Mouse (Mus musculus): ENCODE measurements at regions not wholly inside any gene's neighbourhood (a gene's known extent, or its start where the extent isn't known, plus 50 kb on each side); places are given as distances from the start of the nearest gene placed in this dataset.

DNA sequence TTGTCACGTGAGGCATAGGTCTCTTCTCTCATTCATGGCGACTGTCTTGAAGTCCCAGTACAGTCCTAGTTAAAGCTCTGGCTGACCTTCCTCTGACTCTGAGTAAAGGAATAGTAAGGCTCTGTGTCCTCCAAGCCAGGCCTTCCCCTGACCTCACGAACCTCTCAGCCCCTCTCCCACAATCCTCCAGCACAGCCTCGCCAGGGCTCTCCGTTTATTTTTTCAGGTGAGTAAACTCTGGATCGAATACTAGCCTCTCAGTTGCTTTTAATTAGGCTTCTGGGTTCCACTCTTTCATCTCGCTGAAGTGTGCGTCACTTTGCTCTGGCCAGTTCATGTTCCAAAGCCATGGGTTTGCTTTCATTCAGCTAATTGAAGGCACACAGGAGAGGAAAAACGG is 133.8 kb downstream of the Mylk4 start:
- DNase-seq (ENCODE audit: low spot score in 2 of 2), result no peak

DNA sequence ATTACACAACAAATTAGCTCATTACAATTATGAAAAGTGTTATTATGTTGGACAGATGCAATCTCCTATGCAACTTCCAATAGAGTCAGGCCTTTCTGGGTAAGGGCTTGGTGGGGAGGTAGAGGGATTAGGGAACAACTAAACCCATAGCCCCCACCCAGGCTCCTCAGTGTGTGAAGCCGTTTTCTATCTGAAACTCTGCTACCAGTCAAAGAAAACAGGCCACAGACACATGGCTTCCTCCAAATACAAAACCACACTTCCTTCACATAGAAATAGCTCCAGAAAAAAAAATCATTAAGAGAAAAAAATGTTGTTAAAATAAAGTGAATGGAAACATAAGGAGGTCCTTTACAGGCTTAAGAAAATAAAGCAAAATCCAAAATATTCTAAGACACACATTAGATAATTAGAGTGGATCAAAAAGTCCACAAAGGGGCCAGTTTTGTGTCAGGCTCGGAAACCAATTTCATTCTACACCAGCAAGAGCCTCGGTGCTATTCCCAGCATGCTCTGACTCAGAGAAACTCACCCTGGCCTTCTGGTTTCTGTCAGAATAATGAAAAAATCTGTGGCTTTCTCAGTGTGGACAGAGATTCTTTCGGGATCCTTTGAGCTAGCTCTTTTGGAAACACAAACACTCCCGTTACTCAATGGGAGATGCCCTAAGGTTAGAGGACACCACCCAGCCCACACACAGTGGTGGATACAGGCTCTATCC is 140.6 kb downstream of the Mylk4 start:
- DNase-seq (ENCODE audit: low spot score in 2 of 2), result no peak

DNA sequence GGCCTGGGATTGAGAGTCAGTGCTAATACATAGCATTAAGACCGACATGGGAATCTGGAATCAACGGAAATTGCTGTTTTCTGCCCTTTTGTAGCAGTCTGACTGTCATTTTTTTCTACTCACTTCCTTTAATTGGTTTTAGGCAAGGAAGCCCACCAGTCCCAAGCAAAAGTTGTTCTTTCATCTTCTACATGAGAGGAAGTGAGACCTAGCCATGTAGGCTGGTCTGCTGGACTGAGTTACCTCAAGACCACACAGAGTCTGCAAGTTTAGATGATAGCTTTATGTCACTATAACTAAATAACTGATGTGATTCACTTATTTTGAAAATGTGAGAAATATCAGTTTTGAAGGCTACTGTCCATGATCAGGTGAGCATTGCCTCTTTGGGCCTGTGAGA is 142.8 kb downstream of the Mylk4 start:
- DNase-seq (ENCODE audit: low spot score in 2 of 2), result no peak

DNA sequence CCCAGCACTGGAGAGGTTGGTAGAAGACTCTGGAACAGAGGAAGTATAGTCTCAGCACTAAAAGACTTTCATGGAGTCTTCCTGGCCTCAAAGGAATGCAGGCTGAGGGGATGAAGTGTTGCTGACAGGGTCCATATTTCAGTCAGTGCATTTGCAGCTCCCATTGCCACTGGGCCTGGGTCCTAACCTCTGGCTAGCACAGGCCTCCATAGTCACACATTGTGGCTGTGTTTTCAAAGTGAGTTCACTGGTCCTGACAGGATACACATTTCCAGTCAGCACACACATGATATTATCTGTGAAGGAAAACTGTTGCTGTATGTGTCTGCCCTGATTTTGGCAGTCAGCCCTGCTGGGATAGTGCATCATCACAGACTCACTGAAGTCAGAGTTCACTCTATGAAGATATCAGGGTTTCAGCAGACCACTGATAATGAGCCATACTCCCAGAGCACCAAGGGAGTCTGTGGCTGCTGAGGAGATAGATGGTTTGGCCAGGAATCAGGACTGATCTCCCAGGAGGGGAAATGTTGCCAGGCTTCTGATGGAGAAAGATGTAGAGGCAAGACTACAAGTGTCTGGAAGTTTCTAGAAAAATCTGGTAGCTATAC is 153.5 kb downstream of the Mylk4 start:
- DNase-seq (ENCODE audit: low spot score in 2 of 2), result no peak

DNA sequence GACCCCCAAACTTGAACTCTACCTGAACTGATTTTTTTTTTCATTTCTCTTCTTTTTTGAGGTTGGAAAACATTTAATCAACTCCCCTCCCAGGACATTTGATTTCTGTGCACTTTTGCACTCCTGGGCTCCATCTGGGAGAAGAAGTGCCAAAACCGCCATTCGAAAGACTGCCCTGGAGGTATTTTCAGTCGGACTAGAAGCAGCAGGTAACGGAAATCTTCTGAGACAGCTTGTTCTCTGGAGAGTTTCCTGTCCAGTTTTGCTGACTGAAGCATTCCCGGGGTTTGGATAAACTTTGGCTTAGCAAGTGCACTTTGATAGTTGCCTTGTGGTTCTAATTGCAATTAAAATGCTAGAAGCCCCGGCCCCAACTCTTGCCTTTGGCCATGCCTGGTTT is 169.8 kb downstream of the Mylk4 start:
- DNase-seq (ENCODE audit: low spot score in 2 of 2), result no peak

DNA sequence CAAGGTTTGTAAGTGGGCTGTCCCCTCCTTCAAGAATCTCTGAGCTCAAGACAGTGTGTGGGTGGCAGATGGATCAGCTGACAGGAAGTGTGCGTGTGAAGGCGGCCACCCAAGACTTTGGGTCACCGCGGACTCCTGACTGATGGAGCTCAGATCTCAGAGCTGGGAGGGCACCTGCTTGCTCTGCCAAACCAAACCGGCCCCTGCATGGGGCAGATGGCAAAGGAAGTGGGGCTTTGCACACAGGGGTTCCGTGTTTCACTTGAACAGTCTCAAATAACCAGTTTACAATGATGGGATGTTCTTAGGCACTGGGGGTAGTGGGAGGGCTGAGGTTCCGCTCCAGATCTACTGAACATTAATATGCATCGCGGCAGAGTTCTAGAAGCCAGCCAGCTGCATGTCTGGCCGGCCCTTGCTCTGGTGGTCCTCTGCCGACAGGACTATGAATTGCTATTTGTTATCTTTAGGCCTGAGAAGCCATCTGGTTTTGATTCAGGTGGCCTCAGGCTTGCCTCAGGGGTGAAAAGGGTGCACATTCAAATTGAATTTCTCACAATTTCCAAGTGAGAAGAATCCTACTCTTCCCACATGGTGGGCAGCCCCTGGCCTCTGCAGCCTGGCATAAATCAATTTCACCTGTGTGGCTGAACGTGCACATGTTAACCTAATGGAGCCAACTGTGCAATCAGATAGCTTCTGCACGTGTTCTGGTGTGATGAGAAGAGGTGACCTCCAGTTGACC is 172.0 kb downstream of the Mylk4 start:
- DNase-seq (ENCODE audit: low spot score in 2 of 2), result no peak

DNA sequence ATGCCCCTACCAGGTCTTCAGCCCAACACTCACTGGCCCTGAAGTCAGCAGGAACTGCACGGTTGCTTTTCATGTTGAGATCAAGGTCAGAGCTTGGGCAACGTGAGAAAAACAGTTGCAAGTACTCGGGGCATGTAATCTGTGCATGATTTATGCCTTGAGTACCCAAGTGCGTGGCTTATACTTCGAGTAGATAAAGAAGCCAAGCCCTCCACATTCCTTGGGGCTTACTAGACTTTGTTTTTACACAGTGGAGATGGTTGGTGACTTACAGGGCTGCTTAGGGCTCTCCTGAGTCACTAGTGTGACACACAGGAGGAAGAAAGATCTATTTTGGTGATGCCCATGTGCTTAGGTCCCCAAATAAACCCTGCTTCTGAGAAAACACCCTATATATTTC is 172.8 kb downstream of the Mylk4 start:
- DNase-seq (ENCODE audit: low spot score in 2 of 2), result no peak

DNA sequence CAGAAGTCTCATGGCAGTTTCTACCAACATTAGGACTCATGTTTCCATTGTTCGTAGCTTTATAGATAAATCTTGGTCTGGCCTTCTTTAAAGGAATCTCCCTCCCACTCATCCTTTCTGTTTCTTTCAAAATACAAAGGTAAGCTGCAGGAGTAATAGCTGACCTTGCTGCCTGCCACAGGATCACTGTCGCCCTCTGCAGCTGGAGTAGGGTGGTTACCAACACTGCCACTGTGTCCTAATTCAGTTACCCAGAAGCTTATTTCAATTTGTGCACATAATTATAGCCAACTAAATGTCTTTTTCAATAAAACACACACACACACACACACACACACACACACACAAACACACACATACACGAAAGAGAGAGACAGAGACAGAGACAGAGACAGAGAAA is 175.3 kb downstream of the Mylk4 start:
- DNase-seq (ENCODE audit: low spot score in 2 of 2), result no peak

DNA sequence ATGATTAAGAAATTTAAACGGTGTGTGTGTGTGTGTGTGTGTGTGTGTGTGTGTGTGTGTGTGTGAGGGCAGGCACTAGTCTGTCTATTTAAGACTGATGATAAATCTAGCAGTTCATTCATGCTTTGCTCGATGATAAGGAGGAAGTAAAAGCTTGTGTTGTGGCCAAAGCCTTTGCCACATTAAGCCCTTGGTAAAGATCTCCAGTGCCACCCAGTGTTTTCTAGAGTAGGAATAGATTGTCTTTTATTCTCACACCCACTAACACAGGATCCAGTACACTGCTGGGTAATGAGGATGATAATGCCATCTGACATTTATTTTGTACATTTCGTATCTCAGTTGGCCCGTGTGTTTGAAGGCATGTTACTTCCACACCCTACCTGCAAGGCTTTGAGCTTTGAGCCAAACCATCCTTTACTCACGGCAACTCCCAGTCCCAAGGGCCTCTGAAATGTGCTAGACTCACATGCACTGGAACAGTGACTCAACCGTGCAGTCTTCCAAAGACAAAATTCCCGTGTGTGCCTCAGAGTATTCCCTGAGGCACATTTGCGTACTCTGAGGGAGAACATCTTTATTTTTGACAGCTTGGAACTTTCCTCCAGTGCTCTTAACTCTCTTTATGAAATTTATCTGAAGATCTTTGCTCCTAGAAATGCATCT is 179.7 kb downstream of the Mylk4 start:
- no peak for DNase-seq (ENCODE audit: low spot score in 2 of 2)

DNA sequence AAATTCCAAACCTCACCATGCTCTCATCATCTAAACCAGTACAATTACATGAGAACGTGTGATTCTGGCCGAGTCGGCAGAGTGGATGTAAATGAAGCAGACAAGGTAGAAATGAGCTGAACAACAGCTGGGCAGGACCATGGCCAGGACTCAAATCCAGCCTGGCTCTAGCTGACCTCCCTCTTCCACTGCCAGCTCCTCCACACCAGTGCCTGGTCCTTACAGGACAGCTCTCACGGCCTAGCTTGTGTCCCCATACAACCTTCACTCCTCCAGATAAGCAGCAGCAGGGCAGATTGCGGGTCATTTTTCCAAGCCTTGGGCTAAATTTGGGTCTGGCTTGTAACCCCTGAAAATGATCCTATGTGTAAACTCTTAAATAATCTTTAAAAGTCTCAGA is 182.4 kb downstream of the Mylk4 start:
- no peak for DNase-seq (ENCODE audit: low spot score in 2 of 2)

DNA sequence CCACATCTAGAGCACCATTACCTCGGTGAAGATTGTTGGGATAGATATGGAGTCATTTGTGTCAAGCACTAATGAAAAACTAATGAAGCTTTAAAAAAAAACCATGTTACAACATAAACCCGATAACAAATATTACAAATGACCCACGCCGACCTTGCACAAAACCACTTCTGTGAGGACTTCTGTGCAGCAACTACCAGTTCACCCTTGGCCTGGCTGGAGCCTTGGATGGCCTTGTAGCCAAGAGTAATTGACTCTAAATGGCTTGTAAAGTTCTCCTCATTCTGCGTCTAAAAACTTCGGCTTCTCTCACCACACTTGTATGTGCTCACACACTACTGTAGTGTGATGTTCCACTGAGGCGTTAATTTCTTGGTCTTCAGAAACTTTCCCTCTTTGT is 190.1 kb downstream of the Mylk4 start:
- no peak for DNase-seq (ENCODE audit: low spot score in 2 of 2)

DNA sequence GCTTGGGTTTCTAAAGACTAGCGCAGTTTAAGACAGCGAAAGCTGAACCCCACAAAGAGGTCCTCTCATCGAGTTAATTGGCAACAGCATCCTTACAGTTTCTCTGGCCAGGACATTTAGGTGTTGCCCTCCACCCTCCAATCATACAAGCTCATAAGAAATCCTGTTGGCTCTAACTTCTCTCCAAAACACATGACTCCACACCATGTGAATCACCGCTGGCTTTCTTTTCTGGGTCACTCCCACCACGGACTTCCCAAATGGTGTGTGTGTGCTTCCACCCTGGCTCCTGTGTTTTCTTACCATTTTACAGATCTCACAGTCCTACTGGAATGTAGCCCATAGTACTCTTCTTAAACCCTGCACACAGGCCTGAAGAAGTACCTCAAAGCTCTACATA is 190.6 kb downstream of the Mylk4 start:
- no peak for DNase-seq (ENCODE audit: low spot score in 2 of 2)

DNA sequence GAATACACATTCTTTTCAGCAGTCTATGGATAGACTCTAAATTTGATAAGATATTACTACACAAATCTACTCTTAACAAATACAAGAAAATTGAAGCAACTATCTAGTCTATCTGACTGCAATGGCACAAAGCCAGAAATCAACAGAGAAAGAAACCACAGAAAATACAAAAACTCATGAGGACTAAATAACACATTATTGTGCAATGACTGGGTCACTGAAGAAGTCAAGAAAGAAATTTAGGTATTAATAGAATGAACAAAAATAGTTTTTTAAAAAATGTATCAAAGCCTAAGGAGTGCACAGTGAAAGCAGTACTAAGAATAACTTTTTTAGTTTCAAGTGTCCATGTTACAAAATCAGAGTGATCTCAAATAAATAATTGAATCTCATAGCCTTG is 202.2 kb downstream of the Mylk4 start:
- DNase-seq (ENCODE audit: low spot score in 2 of 2), result no peak

DNA sequence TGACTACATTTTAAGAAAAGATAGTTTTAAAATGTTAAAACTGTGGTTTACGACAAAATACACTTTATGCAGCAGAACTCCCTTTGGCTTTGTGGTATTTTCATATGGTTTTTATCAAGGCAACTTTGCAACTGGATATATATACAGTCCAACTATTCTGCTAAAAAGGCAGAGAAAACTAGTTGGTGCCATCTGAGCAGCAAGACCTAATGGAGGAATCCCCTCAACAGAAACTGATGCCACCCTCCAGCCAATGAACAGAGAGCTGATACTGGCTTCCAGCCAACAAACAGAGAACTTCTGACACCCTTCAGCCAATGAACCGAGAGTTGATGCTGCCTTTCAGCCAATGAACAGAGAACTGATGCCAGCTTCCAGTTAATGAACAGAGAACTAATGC is 215.9 kb downstream of the Mylk4 start:
- no peak for DNase-seq (ENCODE audit: low spot score in 2 of 2)

DNA sequence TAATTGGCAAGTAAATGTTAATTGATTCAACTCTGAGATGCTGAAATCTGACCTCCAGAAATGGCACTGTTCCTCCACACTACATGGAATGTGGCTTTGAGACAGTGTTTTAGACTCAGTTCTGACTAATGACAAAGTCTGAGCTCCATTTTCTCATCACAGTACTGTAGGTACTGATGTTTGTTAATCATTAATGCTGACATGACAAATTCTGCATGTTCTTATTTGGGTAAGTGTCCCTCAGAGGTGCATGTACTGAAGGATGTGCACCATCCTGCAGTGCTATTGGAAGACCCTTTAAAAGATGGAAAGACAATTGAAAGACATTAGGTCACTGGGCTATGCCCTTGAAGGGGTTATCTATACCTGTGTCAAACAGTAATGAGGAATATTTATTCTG is 222.1 kb upstream of the Gmds start:
- DNase-seq (ENCODE audit: low spot score in 2 of 2), result no peak

DNA sequence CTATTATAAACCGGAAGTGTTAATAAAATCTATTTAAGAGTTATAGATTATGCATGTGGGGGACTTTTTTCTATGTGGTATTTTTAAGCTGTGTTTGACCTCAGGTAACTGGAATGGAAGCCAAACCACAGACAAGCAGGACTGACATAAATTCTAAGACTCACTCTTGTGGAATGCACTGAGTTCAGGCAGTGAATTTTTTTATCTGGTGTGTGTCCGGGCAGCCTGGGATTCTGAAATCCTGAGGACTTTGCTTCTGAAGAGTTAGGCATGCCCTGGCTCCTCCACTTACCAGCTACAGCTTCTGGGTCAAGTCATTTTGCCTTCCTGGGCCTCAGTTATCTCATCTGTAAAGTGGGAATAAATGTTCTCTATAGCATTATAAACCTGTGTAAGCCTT is 217.9 kb upstream of the Gmds start:
- DNase-seq (ENCODE audit: low spot score in 2 of 2), result no peak

DNA sequence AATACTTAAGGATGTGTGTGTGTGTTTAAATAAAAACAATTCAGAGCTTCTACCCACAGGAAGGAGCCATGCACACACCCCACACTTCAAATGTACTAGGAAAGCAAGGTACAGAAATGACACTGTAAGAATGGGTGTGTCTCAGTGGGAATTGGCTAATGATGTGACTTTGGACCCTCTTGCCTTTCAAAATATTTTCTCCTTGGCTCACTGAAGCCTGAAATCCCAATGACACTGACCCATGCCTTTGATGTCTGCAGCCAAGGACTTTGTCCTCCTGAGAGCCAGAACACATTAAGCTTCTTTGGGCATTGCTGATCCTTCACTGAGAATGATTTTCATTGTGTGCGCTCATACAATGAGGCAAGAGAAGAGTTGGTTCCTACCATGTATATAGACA is 216.5 kb upstream of the Gmds start:
- no peak for DNase-seq (ENCODE audit: low spot score in 2 of 2)

DNA sequence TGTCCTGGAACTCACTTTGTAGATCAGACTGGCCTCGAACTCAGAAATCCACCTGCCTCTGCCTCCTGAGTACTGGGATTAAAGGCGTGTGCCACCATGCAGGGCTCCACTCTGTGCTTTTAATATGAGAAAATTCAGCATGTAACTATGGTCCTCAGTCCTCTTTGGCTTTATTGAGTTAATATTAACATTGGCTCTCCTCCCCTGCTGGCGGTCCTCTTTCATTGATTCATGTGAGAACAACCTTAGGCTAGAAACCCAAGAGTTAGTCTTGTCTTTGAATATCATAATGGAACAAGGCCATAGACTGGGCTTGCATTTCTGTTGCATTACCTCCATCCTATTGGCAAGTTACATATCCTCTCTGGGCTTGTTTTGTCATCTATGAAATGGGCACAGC is 216.1 kb upstream of the Gmds start:
- DNase-seq (ENCODE audit: low spot score in 2 of 2), result no peak

DNA sequence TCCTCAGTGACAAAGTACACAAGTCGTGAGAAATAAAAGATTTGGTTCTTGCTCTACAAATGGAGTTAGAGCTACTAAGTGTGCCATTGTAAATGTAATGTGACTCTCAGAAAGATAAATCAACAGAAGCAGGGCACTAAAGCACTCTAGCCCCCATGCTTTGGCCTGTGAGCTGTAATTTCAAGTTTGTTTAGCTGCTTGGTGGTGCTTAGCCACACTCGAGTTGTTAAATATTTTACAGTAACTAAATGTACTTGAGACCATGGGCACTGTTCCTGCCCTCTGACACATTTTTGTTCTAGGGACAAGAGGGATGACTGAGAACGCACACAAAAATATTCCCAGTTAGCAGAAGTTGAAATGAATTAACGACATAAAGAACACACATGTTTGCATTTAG is 214.6 kb upstream of the Gmds start:
- no peak for DNase-seq (ENCODE audit: low spot score in 2 of 2)

DNA sequence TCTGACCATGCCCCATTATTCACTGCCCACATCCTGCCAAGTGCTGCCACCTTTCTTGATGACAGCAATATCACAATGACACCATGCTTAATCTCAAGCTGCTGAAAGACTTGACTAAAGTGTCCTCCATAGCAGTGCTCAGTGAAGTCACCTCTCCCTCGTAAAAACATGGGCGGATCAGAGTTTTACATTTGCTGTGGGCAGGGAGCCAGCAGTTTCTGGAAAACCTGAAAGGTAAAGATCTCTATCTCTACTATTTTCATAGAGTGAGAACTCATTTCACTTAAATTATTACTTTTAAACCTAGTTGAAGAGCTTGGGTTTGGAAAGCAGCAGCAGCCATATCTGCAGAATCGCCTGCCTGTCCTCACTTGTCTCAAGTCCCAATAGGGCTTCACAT is 211.6 kb upstream of the Gmds start:
- no peak for DNase-seq (ENCODE audit: low spot score in 2 of 2)

DNA sequence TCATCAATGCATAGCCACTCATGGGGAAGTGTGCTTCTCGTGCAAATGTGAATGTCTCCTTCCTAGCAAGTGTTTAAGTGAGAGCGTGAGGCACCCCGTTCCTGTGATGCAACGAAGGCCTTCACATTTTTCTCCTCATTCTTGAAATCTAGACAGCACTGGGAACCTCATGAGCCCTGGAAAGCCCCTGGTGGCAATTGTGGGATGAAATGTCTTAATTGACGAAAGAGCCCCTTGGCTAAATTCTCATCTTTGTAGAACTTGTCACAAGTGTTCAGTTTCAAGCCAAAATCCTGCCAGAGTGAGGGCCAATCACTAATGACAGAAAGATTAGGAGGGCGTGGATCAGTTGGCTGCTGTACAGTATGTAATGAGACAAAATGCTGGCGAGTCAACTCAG is 208.6 kb upstream of the Gmds start:
- no peak for DNase-seq (ENCODE audit: low spot score in 2 of 2)
